Mouse (Mus musculus): ENCODE data around the gene Paqr7.

DNA sequence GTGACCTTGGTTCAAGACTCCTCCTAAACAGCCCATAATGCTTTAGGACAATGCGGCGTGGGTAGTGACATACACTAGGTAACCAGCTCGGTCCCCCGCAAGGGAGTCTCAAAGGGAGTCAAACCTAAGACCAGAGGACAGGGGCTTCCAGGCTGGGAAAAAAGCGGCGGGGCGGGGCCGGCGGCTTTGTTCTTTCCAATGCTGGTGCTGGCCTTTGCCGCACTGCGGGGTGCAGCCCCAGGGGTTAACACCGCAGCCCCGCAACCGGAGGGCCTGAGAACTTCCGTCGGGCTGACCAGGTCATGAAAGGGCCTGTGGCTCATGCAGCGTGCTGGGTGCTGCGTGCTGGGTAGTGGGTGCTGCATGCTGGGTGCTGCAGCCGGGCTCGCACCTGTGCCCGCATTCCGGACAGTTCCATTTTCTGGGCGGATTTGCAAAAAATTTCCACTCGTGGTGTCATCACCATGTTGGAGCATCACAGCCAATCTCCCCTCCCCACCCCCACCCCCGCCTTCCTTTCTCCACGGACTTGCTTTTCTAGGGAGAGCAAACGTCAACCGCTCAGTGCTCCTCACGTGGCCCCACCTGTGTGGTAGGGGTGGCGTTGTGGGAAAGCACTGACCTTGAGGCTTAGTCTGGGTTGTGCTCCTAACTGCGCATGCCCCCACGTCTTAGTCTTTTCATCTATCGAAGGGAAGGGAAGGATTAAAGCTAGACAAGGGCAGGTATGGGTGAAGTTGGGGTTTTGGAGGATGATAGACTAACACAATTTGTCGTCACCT, 42.7 kb upstream of the Paqr7 start:
- TF ChIP-seq CTCF (IDR thresholded peaks at IDR 0.05; ENCODE audit: extremely low read depth, insufficient read depth, insufficient read length, insufficient replicate concordance) (no peak), POLR2A (IDR thresholded peaks at IDR 0.05; ENCODE audit: low read depth, low read length) (no peak)
